Mouse (Mus musculus): ENCODE measurements around the gene Cbr2. TPM values are rescaled to one million over a fixed set of nuclear protein-coding genes. Genes with fewer than 3 reads are reported as not detected.

Cbr2 gene
- polyA plus RNA-seq, 1 experiment from 2014 or later, result 2.6 TPM

GRCm38 (mm10) chr11:120715131-120715530 is 16.8 kb downstream of the Cbr2 start:
- Histone ChIP-seq H3K27ac (replicated peaks) (no peak overlapping the region), H3K9me3 (no peaks in the 10 kb centered on the region), H3K4me1 (peaks cover 38% of the 10 kb centered on the region), H3K4me3 (peak overlapping the region; percentile 76; the same call in 1 of the 2 replicates), H3K27me3 (replicated peaks; ENCODE audit: low read depth, poor library complexity, severe bottlenecking) (0 out of 2 replicates have a peak, but pooled peaks cover 4% of the 10 kb centered on the region), H3K36me3 (replicated peaks) (peaks cover 64% of the 10 kb centered on the region)
- WGBS, result 90% methylated on average over 9 of the region's 9 CpGs
- DNase-seq (ENCODE audit: low spot score), result no peak

GRCm38 (mm10) chr11:120714546-120714945 is 17.4 kb downstream of the Cbr2 start:
- no peak for DNase-seq (ENCODE audit: low spot score)
- peak overlapping the region; percentile 76 for H3K4me3 ChIP-seq
- H3K9me3 ChIP-seq, result no peaks in the 10 kb centered on the region
- peaks cover 41% of the 10 kb centered on the region for H3K4me1 ChIP-seq
- peak overlapping the region; percentile 82 for H3K27ac ChIP-seq (replicated peaks)
- H3K27me3 ChIP-seq (replicated peaks; ENCODE audit: low read depth, poor library complexity, severe bottlenecking), result no peaks in the 10 kb centered on the region
- WGBS, result 61% methylated on average over 10 of the region's 10 CpGs
- peaks cover 64% of the 10 kb centered on the region for H3K36me3 ChIP-seq (replicated peaks)

- Histone ChIP-seq H3K27me3 (replicated peaks; ENCODE audit: low read depth, poor library complexity, severe bottlenecking) (no peaks in the 10 kb centered on the region), H3K4me1 (peaks cover 48% of the 10 kb centered on the region), H3K4me3 (peak within 1 kb of the TSS; percentile 76), H3K9me3 (no peaks in the 10 kb centered on the region), H3K36me3 (replicated peaks) (peaks cover 64% of the 10 kb centered on the region), H3K27ac (replicated peaks) (peak within 1 kb of the TSS; percentile 82)
- peak; percentile 97 for DNase-seq (ENCODE audit: low spot score)
- 2% methylated on average over 53 of the region's 53 CpGs for WGBS
These were observed 18.1 kb downstream of the Cbr2 start, which contains the start of the genes Cenpx and Lrrc45 for GRCm38 (mm10) chr11:120713580-120714518. Gene Cenpx (minus strand): TSS chr11:120713738. Gene Lrrc45 (plus strand): TSS chr11:120713925.

- Histone ChIP-seq H3K27ac (replicated peaks) (peak overlapping the region; percentile 82), H3K9me3 (no peaks in the 10 kb centered on the region), H3K27me3 (replicated peaks; ENCODE audit: low read depth, poor library complexity, severe bottlenecking) (no peaks in the 10 kb centered on the region), H3K36me3 (replicated peaks) (peaks cover 63% of the 10 kb centered on the region), H3K4me3 (peak overlapping the region; percentile 76), H3K4me1 (peaks cover 57% of the 10 kb centered on the region)
- DNase-seq (ENCODE audit: low spot score), result peak; percentile 85
- 1% methylated on average over 38 of the region's 38 CpGs for WGBS
These were observed 18.9 kb downstream of the Cbr2 start for GRCm38 (mm10) chr11:120712771-120713568.

GRCm38 (mm10) chr11:120711980-120712604 is 19.8 kb downstream of the Cbr2 start:
- no peak for DNase-seq (ENCODE audit: low spot score)
- Histone ChIP-seq H3K4me3 (peak overlapping the region; percentile 76), H3K36me3 (replicated peaks) (peaks cover 54% of the 10 kb centered on the region), H3K4me1 (peaks cover 65% of the 10 kb centered on the region), H3K27ac (replicated peaks) (no peak overlapping the region), H3K9me3 (no peaks in the 10 kb centered on the region), H3K27me3 (replicated peaks; ENCODE audit: low read depth, poor library complexity, severe bottlenecking) (no peaks in the 10 kb centered on the region)
- 65% methylated on average over 8 of the region's 8 CpGs for WGBS

GRCm38 (mm10) chr11:120710672-120711071 is 21.2 kb downstream of the Cbr2 start:
- H3K27me3 ChIP-seq (replicated peaks; ENCODE audit: low read depth, poor library complexity, severe bottlenecking), result 0 out of 2 replicates have a peak, but pooled peaks cover 4% of the 10 kb centered on the region
- peaks cover 79% of the 10 kb centered on the region for H3K4me1 ChIP-seq
- H3K4me3 ChIP-seq, result no peak overlapping the region
- no peaks in the 10 kb centered on the region for H3K9me3 ChIP-seq
- DNase-seq (ENCODE audit: low spot score), result no peak
- H3K36me3 ChIP-seq (replicated peaks), result peaks cover 41% of the 10 kb centered on the region
- 87% methylated on average over 5 of the region's 5 CpGs for WGBS
- no peak overlapping the region for H3K27ac ChIP-seq (replicated peaks)

- Histone ChIP-seq H3K4me3 (no peak overlapping the region), H3K27ac (replicated peaks) (no peak overlapping the region), H3K27me3 (replicated peaks; ENCODE audit: low read depth, poor library complexity, severe bottlenecking) (0 out of 2 replicates have a peak, but pooled peaks cover 4% of the 10 kb centered on the region), H3K4me1 (peaks cover 79% of the 10 kb centered on the region), H3K36me3 (replicated peaks) (peaks cover 36% of the 10 kb centered on the region), H3K9me3 (no peaks in the 10 kb centered on the region)
- WGBS, result 88% methylated on average over 2 of the region's 2 CpGs
- no peak for DNase-seq (ENCODE audit: low spot score)
These were observed 22.4 kb downstream of the Cbr2 start for GRCm38 (mm10) chr11:120709551-120709950.

GRCm38 (mm10) chr11:120707969-120708368 is 23.9 kb downstream of the Cbr2 start:
- peak overlapping the region; percentile 87 for H3K27ac ChIP-seq (replicated peaks)
- peaks cover 81% of the 10 kb centered on the region for H3K4me1 ChIP-seq
- peaks cover 47% of the 10 kb centered on the region for H3K36me3 ChIP-seq (replicated peaks)
- 26% methylated on average over 5 of the region's 5 CpGs for WGBS
- H3K9me3 ChIP-seq, result no peaks in the 10 kb centered on the region
- peak overlapping the region; percentile 41 for H3K4me3 ChIP-seq
- 0 out of 2 replicates have a peak, but pooled peaks cover 4% of the 10 kb centered on the region for H3K27me3 ChIP-seq (replicated peaks; ENCODE audit: low read depth, poor library complexity, severe bottlenecking)
- peak; percentile 42 for DNase-seq (ENCODE audit: low spot score)

GRCm38 (mm10) chr11:120707225-120707624 is 24.7 kb downstream of the Cbr2 start:
- Histone ChIP-seq H3K9me3 (no peaks in the 10 kb centered on the region), H3K4me1 (peaks cover 74% of the 10 kb centered on the region), H3K36me3 (replicated peaks) (peaks cover 52% of the 10 kb centered on the region), H3K27me3 (replicated peaks; ENCODE audit: low read depth, poor library complexity, severe bottlenecking) (0 out of 2 replicates have a peak, but pooled peaks cover 4% of the 10 kb centered on the region), H3K27ac (replicated peaks) (peak overlapping the region; percentile 87), H3K4me3 (peak overlapping the region; percentile 41)
- peak; percentile 63 for DNase-seq (ENCODE audit: low spot score)
- WGBS, result 4% methylated on average over 12 of the region's 12 CpGs

- WGBS, result 61% methylated on average over 5 of the region's 5 CpGs
- H3K4me1 ChIP-seq, result peaks cover 68% of the 10 kb centered on the region
- H3K36me3 ChIP-seq (replicated peaks), result peaks cover 60% of the 10 kb centered on the region
- H3K27ac ChIP-seq (replicated peaks), result peak overlapping the region; percentile 87
- H3K27me3 ChIP-seq (replicated peaks; ENCODE audit: low read depth, poor library complexity, severe bottlenecking), result 0 out of 2 replicates have a peak, but pooled peaks cover 4% of the 10 kb centered on the region
- 0 out of 2 replicates have a peak overlapping the region, but pooled peaks have one; percentile 34 for H3K4me3 ChIP-seq
- DNase-seq (ENCODE audit: low spot score), result no peak
- H3K9me3 ChIP-seq, result no peaks in the 10 kb centered on the region
These were observed 25.8 kb downstream of the Cbr2 start for GRCm38 (mm10) chr11:120706120-120706519.

GRCm38 (mm10) chr11:120704486-120705325 is 27.2 kb downstream of the Cbr2 start:
- peak; percentile 80 for DNase-seq (ENCODE audit: low spot score)
- no peaks in the 10 kb centered on the region for H3K9me3 ChIP-seq
- 14% methylated on average over 8 of the region's 8 CpGs for WGBS
- H3K4me3 ChIP-seq, result peak overlapping the region; percentile 34
- H3K36me3 ChIP-seq (replicated peaks), result peaks cover 60% of the 10 kb centered on the region
- 0 out of 2 replicates have a peak, but pooled peaks cover 4% of the 10 kb centered on the region for H3K27me3 ChIP-seq (replicated peaks; ENCODE audit: low read depth, poor library complexity, severe bottlenecking)
- peaks cover 75% of the 10 kb centered on the region for H3K4me1 ChIP-seq
- peak overlapping the region; percentile 87 for H3K27ac ChIP-seq (replicated peaks)

Measured in embryonic facial prominence, embryonic 10.5 days (tissue).